Mouse (Mus musculus) gastrocnemius, postnatal 36 days (tissue): Measurements from ENCODE around the gene Pum2. TPM values are rescaled to one million over a fixed set of nuclear protein-coding genes. Genes with fewer than 3 reads are reported as not detected.
"Not testable (repeated sequence)": the region's sequence is repeated elsewhere in the genome, so short reads cannot be mapped to it uniquely, and the experiment has no call there.

Experiments used
- DNase-seq, 2 experiments: peaks; one replicate each; pipeline ENCODE4 v3.0.0; 2022
- intact Hi-C: fragments of 180-260 bp; cut with DNase I; formaldehyde crosslinking; loops from one replicate; pipeline ENCODE4 v1.15.1; 2025
- long read RNA-seq, 2 experiments: library from polyadenylated mRNA; stranded (forward); transcript quantifications; one replicate each; pipeline ENCODE4 v2.0.0; 2021
- total RNA-seq, 2 experiments: library from RNA; stranded (reverse); gene quantifications; 2 replicates each; pipeline ENCODE4 v1.2.3; 2021

The Pum2 gene
- total RNA-seq, result 10 to 100 TPM; 70.1 to 72.1 TPM
- long read RNA-seq, experiment 1, full-length matches to known transcripts, result 1 of 10 reads
- long read RNA-seq, experiment 1, partial matches to known transcripts, result 0 of 10 reads
- long read RNA-seq, experiment 1, other reads (novel, unspliced or antisense), result 9 of 10 reads
- long read RNA-seq, experiment 2, full-length matches to known transcripts, result 5 of 25 reads
- long read RNA-seq, experiment 2, partial matches to known transcripts, result 20 of 25 reads
- long read RNA-seq, experiment 2, other reads (novel, unspliced or antisense), result 0 of 25 reads

GRCm38 (mm10) chr12:8673974-8674306 lies at the start of gene Pum2:
TSS of gene Pum2 (plus strand) at chr12:8674134.
- peak; percentile 86 to 88 for DNase-seq
- intact Hi-C loops, result no loop called here

- intact Hi-C loops, result no loop called here
- no peak for DNase-seq
These were observed 44.4 kb upstream of the Pum2 start for GRCm38 (mm10) chr12:8629537-8629936.

- intact Hi-C loops, result no loop called here
- no peak for DNase-seq
These were observed 42.2 kb upstream of the Pum2 start for GRCm38 (mm10) chr12:8631691-8632090.

GRCm38 (mm10) chr12:8632737-8633365 lies 41.1 kb upstream of the Pum2 start:
- intact Hi-C loops, result no loop called here
- DNase-seq, result no peak

GRCm38 (mm10) chr12:8634306-8634705 lies 39.6 kb upstream of the Pum2 start:
- intact Hi-C loops, result no loop called here
- DNase-seq, result no peak

- no peak for DNase-seq
- intact Hi-C loops, result no loop called here
These were observed 38.4 kb upstream of the Pum2 start for GRCm38 (mm10) chr12:8635546-8635945.

- intact Hi-C loops, result no loop called here
- DNase-seq, result no peak
These were observed 37.0 kb upstream of the Pum2 start for GRCm38 (mm10) chr12:8636945-8637344.

- intact Hi-C loops, result not testable (repeated sequence)
- DNase-seq, result peak; percentile 66 to 75
These were observed 35.4 kb upstream of the Pum2 start for GRCm38 (mm10) chr12:8638411-8639087.

- intact Hi-C loops, DNase-seq: not testable (repeated sequence)
These were observed 33.7 kb upstream of the Pum2 start for GRCm38 (mm10) chr12:8640186-8640585.

GRCm38 (mm10) chr12:8640711-8641424 lies 33.1 kb upstream of the Pum2 start:
- DNase-seq, result peak; percentile 98 to 100
- intact Hi-C loops, result no loop called here

- intact Hi-C loops, result no loop called here
- no peak for DNase-seq
These were observed 32.6 kb upstream of the Pum2 start for GRCm38 (mm10) chr12:8641425-8641735.

- DNase-seq, intact Hi-C loops: not testable (repeated sequence)
These were observed 25.7 kb upstream of the Pum2 start for GRCm38 (mm10) chr12:8648211-8648610.

- DNase-seq, intact Hi-C loops: not testable (repeated sequence)
These were observed 23.9 kb upstream of the Pum2 start for GRCm38 (mm10) chr12:8650027-8650426.

- intact Hi-C loops, result no loop called here
- no peak for DNase-seq
These were observed 17.3 kb upstream of the Pum2 start for GRCm38 (mm10) chr12:8656596-8656995.

GRCm38 (mm10) chr12:8657116-8657515 lies 16.8 kb upstream of the Pum2 start:
- intact Hi-C loops, result no loop called here
- DNase-seq, result no peak

- DNase-seq, result no peak
- intact Hi-C loops, result no loop called here
These were observed 16.1 kb upstream of the Pum2 start for GRCm38 (mm10) chr12:8657629-8658366.

GRCm38 (mm10) chr12:8659406-8660279 lies 14.3 kb upstream of the Pum2 start:
- DNase-seq, result no peak
- intact Hi-C loops, result no loop called here

GRCm38 (mm10) chr12:8661747-8662146 lies 12.2 kb upstream of the Pum2 start:
- DNase-seq, result no peak
- intact Hi-C loops, result no loop called here

GRCm38 (mm10) chr12:8662175-8662574 lies 11.8 kb upstream of the Pum2 start:
- intact Hi-C loops, result no loop called here
- no peak for DNase-seq

GRCm38 (mm10) chr12:8662721-8663120 lies 11.2 kb upstream of the Pum2 start:
- intact Hi-C loops, result no loop called here
- no peak for DNase-seq
